Mouse (Mus musculus) G1E (cell line): ENCODE results near the gene Tango6. TPM values are rescaled to one million over a fixed set of nuclear protein-coding genes. Genes with fewer than 3 reads are reported as not detected.
A peak's percentile ranks its signal among the peaks of the same experiment; 100 is the strongest.

Experiments
- ATAC-seq: 2 replicates; pipeline ENCODE4 v1.8.0; 2016; ENCODE audit warnings: mild to moderate bottlenecking; ENCODE audit not compliant: insufficient number of reproducible peaks, poor library complexity, low FRiP score, severe bottlenecking; ENCODE audit errors: extremely low read depth
- DNase-seq: peaks from one replicate; pipeline ENCODE4 v3.0.0; 2012; ENCODE audit warnings: low spot score
- H3K27me3 ChIP-seq: 2 replicates; pipeline ENCODE4 v1.6.1; 2012; ENCODE audit warnings: mild to moderate bottlenecking, low read length, inconsistent platforms; ENCODE audit not compliant: insufficient read depth
- H3K36me3 ChIP-seq: replicated peaks from 2 replicates; pipeline ENCODE3; 2012; ENCODE audit warnings: mild to moderate bottlenecking, inconsistent platforms
- H3K4me1 ChIP-seq: 2 replicates; pipeline ENCODE4 v1.6.1; 2012; ENCODE audit warnings: low read depth, low read length, inconsistent platforms, mixed read lengths; ENCODE audit not compliant: insufficient read depth
- H3K4me3 ChIP-seq: 2 replicates; pipeline ENCODE4 v1.5.1; 2012; ENCODE audit warnings: low read depth, mild to moderate bottlenecking, inconsistent platforms, low read length, moderate library complexity, mixed read lengths
- H3K9me3 ChIP-seq: replicated peaks from 2 replicates; pipeline ENCODE4 v1.6.1; 2012; ENCODE audit warnings: inconsistent platforms
- CTCF ChIP-seq: IDR thresholded peaks from 2 replicates; pipeline ENCODE4 v1.5.1; 2012; ENCODE audit warnings: low read depth, low read length, inconsistent platforms, mixed read lengths
- GATA1 ChIP-seq: IDR thresholded peaks from 2 replicates; pipeline ENCODE4 v1.6.1; 2012; ENCODE audit warnings: borderline replicate concordance, low read length, inconsistent platforms, mixed read lengths
- GATA2 ChIP-seq: IDR thresholded peaks from 2 replicates; pipeline ENCODE4 v1.6.1; 2012; ENCODE audit warnings: low read depth, low read length, inconsistent platforms, borderline replicate concordance
- POLR2AphosphoS5 ChIP-seq: IDR thresholded peaks from 2 replicates; pipeline ENCODE4 v1.6.1; 2012; ENCODE audit warnings: low read depth, low read length, inconsistent platforms; ENCODE audit not compliant: insufficient replicate concordance
- TAL1 ChIP-seq: conservative IDR thresholded peaks from 2 replicates; pipeline ENCODE4 v1.6.1; 2012; ENCODE audit warnings: low read depth, low read length, inconsistent platforms, mixed read lengths
- polyA plus RNA-seq: library from polyadenylated mRNA; stranded (reverse); fragments of >175 nt; gene quantifications from 2 replicates; pipeline ENCODE4 v1.2.3, GENCODE M21; 2012
- total RNA-seq, 2 experiments: library from RNA; stranded (forward) in 1 of 2; stranded (reverse) in 1 of 2; fragments of 200-1000 nt in 1 of 2; fragments of >200 nt in 1 of 2; fragmentation: Nextera tagmentation in 1 of 2; gene quantifications; 2 replicates each; pipeline ENCODE4 v1.2.3; 2014 to 2017

Gene Tango6
- total and polyA plus RNA-seq, 3 experiments, result 2.0 to 6.5 (median 2.7) TPM

DNA sequence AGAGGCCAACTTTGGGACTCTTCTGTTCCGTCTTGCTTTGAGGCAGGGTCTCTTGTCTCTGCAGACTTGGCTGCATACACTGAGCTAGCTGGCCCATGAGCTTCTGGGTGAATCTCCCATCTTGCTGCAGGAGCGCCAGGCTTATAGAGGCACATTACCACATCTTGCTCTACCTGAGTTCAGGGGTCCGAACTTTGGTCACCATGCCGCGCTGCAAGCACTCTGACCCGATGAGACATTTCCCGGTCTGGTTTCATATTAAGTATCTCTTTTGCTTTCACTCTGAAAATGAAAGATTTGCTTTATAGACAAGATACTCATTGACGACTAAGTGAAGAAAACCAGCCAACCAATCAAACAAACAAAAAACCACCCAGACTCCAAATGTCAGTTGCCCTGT, 34.4 kb upstream of the Tango6 start:
- Histone ChIP-seq H3K4me3 (no peak overlapping the region), H3K9me3 (no peaks in the 10 kb centered on the region), H3K36me3 (no peaks in the 10 kb centered on the region), H3K27me3 (no peaks in the 10 kb centered on the region), H3K4me1 (no peaks in the 10 kb centered on the region)
- no peak for ATAC-seq
- TF ChIP-seq GATA1 (no peak), GATA2 (no peak), TAL1 (no peak), POLR2AphosphoS5 (no peak), CTCF (no peak)
- no peak for DNase-seq

DNA sequence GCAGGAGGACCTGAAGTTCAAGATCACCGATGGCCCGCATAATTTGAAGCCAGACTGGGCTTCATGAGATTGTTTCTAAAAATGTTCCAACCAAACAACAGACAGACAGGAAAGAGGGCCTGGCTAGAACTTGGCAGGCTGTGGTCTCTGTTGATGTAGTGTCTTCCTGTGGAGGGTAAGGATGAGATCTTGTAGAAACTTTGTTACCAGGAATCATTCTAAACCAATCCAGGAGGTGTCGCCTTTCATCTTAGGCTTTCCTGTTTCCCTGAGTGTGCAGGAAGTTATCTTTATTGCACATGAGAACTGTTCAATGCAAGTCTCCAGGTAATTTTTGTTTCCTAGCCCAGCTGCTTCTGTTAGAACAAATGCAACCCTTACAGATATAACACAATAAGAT, 30.9 kb upstream of the Tango6 start:
- H3K27me3 ChIP-seq, result no peaks in the 10 kb centered on the region
- DNase-seq (no peak), ATAC-seq (no peak)
- H3K9me3 ChIP-seq, result no peaks in the 10 kb centered on the region
- H3K4me3 ChIP-seq, result no peak overlapping the region
- no peaks in the 10 kb centered on the region for H3K4me1 ChIP-seq
- TF ChIP-seq GATA1 (no peak), GATA2 (no peak), POLR2AphosphoS5 (no peak), TAL1 (no peak), CTCF (no peak)
- no peaks in the 10 kb centered on the region for H3K36me3 ChIP-seq

DNA sequence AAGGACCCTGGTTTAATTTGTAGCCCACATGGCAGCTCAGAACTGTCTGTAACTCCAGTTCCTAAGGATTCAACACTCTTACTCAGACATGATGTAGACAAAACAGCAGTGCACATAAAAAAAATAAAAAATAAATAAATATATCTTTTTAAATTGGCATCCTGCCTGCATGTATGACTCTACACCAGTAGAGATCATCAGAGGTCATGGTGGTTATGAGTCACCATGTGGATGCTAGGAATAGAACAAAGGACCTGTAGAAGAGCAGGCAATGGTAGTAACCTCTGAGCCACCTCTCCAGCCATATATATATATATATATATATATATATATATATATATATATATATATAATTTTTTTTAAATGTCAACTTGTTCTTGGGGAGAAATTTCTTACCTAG, 26.8 kb upstream of the Tango6 start:
- no peak for ATAC-seq
- no peak for TF ChIP-seq CTCF
- TF ChIP-seq GATA1, result no peak
- TF ChIP-seq POLR2AphosphoS5, result no peak
- no peak for TF ChIP-seq GATA2
- no peak for TF ChIP-seq TAL1
- H3K36me3 ChIP-seq, result no peaks in the 10 kb centered on the region
- H3K4me3 ChIP-seq, result no peak overlapping the region
- H3K4me1 ChIP-seq, result no peaks in the 10 kb centered on the region
- H3K27me3 ChIP-seq, result peaks cover 6% of the 10 kb centered on the region
- H3K9me3 ChIP-seq, result no peaks in the 10 kb centered on the region
- DNase-seq, result no peak

DNA sequence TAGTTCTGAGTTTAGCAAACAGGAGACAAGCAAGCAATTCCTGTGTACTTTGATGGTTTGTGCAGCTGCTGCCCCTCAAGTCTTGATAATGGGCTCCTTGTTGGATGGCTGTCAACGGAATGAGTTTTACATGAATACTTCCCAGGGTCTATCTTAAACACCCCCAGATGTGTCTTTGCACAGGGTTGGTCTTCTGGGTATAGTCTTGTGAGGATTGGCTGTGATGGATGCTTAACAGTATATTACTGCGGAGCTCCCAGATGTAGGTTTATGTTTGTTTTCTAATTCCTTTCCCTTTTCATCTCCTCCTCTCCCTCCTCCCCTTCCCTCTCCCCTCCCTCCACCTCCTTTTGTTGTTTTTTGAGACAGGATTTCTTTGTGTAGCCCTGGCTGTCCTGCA, 10.1 kb upstream of the Tango6 start:
- Histone ChIP-seq H3K4me1 (peaks cover 7% of the 10 kb centered on the region), H3K27me3 (peaks cover 16% of the 10 kb centered on the region), H3K36me3 (no peaks in the 10 kb centered on the region), H3K9me3 (no peaks in the 10 kb centered on the region), H3K4me3 (no peak overlapping the region)
- TF ChIP-seq CTCF, result no peak
- TF ChIP-seq TAL1, result no peak
- TF ChIP-seq POLR2AphosphoS5, result no peak
- no peak for TF ChIP-seq GATA2
- TF ChIP-seq GATA1, result no peak
- DNase-seq, result no peak
- no peak for ATAC-seq

DNA sequence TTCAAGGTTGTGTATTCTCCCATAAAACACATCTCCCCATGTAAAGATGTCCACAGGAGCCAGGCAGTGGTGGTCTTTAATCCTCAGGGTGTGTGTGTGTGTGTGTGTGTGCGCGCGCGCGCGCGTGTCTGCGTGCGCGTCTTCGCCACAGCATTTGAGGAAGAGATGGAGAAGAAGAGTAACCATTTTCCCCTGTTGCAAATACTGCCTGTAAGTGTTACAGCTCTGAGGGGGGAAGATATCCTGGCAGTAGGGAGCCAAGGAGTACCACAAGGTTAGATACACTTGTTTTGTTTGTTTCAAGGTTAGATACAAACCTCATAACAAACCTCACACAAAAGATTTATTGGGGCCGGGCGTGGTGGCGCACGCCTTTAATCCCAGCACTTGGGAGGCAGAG, 8.6 kb upstream of the Tango6 start:
- H3K27me3 ChIP-seq, result peaks cover 11% of the 10 kb centered on the region
- H3K9me3 ChIP-seq, result no peaks in the 10 kb centered on the region
- H3K4me3 ChIP-seq, result no peak overlapping the region
- no peak for TF ChIP-seq POLR2AphosphoS5
- TF ChIP-seq GATA1, result no peak
- TF ChIP-seq TAL1, result no peak
- no peak for TF ChIP-seq CTCF
- TF ChIP-seq GATA2, result no peak
- peaks cover 7% of the 10 kb centered on the region for H3K4me1 ChIP-seq
- no peaks in the 10 kb centered on the region for H3K36me3 ChIP-seq
- no peak for DNase-seq
- no peak for ATAC-seq

DNA sequence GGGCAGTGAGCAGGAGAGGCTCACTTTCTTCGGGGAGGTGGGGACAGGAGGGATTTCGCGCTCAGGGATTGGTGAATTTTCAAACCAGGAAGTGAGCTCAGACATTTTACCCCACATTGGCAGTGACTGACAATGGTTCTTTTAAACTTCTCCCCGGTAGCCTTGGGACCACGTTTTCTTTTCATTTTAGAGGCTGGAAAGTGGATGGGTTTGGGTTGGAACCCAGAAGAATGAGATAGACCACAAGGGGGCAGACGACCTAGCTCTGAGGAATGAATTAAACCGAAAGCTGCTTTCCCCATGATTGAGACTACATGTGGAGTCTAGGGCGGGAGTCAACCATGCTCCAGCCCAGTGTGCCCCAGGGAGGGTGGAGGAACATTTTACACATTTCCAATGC, 8.0 kb upstream of the Tango6 start:
- peaks cover 7% of the 10 kb centered on the region for H3K4me1 ChIP-seq
- TF ChIP-seq GATA1, result no peak
- TF ChIP-seq GATA2, result no peak
- TF ChIP-seq TAL1, result no peak
- TF ChIP-seq CTCF, result no peak
- TF ChIP-seq POLR2AphosphoS5, result no peak
- no peaks in the 10 kb centered on the region for H3K9me3 ChIP-seq
- DNase-seq (peak; percentile 14), ATAC-seq (no peak)
- H3K27me3 ChIP-seq, result peaks cover 11% of the 10 kb centered on the region
- no peak overlapping the region for H3K4me3 ChIP-seq
- no peaks in the 10 kb centered on the region for H3K36me3 ChIP-seq

DNA sequence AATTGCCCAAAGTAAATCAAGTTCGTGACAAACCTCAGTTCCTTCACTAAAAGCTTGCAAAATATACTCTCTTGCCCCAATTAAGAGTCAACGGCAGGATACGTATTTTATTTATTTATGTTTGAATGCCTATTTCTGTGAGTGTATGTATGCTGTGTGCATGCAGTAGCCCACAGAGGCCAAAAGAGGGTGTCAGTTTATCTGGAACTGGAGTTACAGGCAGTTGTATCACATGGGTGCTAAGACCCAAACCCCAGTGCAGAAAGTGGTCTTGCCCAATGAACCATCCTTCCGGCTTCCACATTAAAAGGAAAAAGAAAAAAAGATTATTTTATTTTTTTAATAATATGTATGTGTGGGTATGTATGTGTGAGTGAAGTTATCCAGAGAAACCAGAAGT, 1.5 kb downstream of the Tango6 start:
- Histone ChIP-seq H3K27me3 (no peaks in the 10 kb centered on the region), H3K4me3 (no peak overlapping the region), H3K9me3 (no peaks in the 10 kb centered on the region), H3K36me3 (peaks cover 12% of the 10 kb centered on the region), H3K4me1 (peaks cover 7% of the 10 kb centered on the region)
- TF ChIP-seq TAL1, result no peak
- no peak for TF ChIP-seq POLR2AphosphoS5
- TF ChIP-seq GATA2, result no peak
- no peak for TF ChIP-seq CTCF
- DNase-seq, result no peak
- ATAC-seq, result no peak
